Mouse (Mus musculus) cerebellum, adult 2 months (tissue): Measurements from ENCODE around the gene Hist2h4.
"Not testable (repeated sequence)": the region's sequence is repeated elsewhere in the genome, so short reads cannot be mapped to it uniquely, and the experiment has no call there.

Experiments used
- CTCF ChIP-seq: fragments of 200-500 bp; IDR thresholded peaks from 2 replicates; pipeline ENCODE4 v1.5.1; 2011; ENCODE audit warnings: low read depth, mild to moderate bottlenecking, control low read depth, low read length, moderate library complexity, borderline replicate concordance; ENCODE audit not compliant: insufficient read depth
- POLR2A ChIP-seq: fragments of 200-500 bp; IDR thresholded peaks from 2 replicates; pipeline ENCODE4 v1.6.1; 2011; ENCODE audit warnings: low read length, control low read depth, borderline replicate concordance; ENCODE audit not compliant: insufficient read depth

- TF ChIP-seq CTCF, result not testable (repeated sequence)
- TF ChIP-seq POLR2A, result peak; percentile 52; the same call in 1 of the 2 replicates
These were observed 22.9 kb downstream of the Hist2h4 start, which contains the start of gene Hist2h2aa2 for GRCm38 (mm10) chr3:96239949-96240798.
